Mouse (Mus musculus) liver, embryonic 14.5 days (tissue): Measurements from ENCODE around the gene Rsu1.

ENCODE experiments used
- CTCF ChIP-seq: IDR thresholded peaks from 2 replicates; pipeline ENCODE4 v1.5.1; 2016; ENCODE audit warnings: antibody characterized with exemption, low read depth, control low read depth
- EP300 ChIP-seq: IDR thresholded peaks from 2 replicates; pipeline ENCODE4 v1.6.1; 2016; ENCODE audit warnings: antibody characterized with exemption, low read depth

GRCm38 (mm10) chr2:13263150-13263549 is 8.1 kb downstream of the Rsu1 start:
- no peak for TF ChIP-seq CTCF
- no peak for TF ChIP-seq EP300
